Mouse (Mus musculus) liver, embryonic 14.5 days (tissue): ENCODE measurements around the gene Csf3.

ENCODE experiments used
- CTCF ChIP-seq: IDR thresholded peaks from 2 replicates; pipeline ENCODE4 v1.5.1; 2016; ENCODE audit warnings: antibody characterized with exemption, low read depth, control low read depth
- EP300 ChIP-seq: IDR thresholded peaks from 2 replicates; pipeline ENCODE4 v1.6.1; 2016; ENCODE audit warnings: antibody characterized with exemption, low read depth

- TF ChIP-seq CTCF (no peak), EP300 (no peak)
Observed at GRCm38 (mm10) chr11:98693201-98693600, 7.9 kb upstream of the Csf3 start.
